Mouse (Mus musculus) ES-Bruce4 (cell line): ENCODE measurements around the gene Uap1l1.

Source experiments
- CTCF ChIP-seq: IDR thresholded peaks from one replicate; pipeline ENCODE4 v1.8.1; 2011; ENCODE audit warnings: low read depth, low read length
- EP300 ChIP-seq: IDR thresholded peaks from 2 replicates; pipeline ENCODE4 v1.6.1; 2011; ENCODE audit warnings: low read depth, low read length; ENCODE audit not compliant: insufficient read depth
- POLR2A ChIP-seq: IDR thresholded peaks from one replicate; pipeline ENCODE4 v1.8.1; 2011; ENCODE audit warnings: low read length; ENCODE audit not compliant: insufficient read depth

DNA sequence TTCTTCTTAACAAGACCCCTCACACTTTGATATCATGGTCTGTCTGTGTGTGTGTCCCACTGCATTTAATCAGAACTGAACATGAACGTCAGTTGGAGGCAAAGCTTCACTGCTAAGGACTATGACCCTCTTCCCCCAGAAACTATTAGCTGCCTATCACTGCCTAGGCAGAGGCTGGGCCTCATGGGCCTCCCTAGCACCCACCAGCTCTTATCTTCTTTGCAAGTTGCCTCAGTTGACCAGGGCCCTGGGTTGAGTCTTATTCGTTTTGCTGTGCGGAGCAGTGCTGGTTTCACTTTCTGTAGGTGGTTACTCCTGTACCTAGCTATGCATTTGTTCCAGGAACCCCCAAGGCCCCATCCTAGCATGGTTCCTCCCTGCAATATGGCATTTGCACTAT, 4.5 kb upstream of the Uap1l1 start:
- no peak for TF ChIP-seq EP300
- TF ChIP-seq CTCF: no peak
- TF ChIP-seq POLR2A: no peak
